Mouse (Mus musculus) forebrain, embryonic 16.5 days (tissue): ENCODE results near the gene Ccdc102a. TPM values are rescaled to one million over a fixed set of nuclear protein-coding genes. Genes with fewer than 3 reads are reported as not detected.

Experiments
- ATAC-seq: fragments of 200-750 bp; cut with Nextera tagmentation; 2 replicates; pipeline ENCODE4 v1.8.0; 2017; ENCODE audit warnings: mild to moderate bottlenecking, moderate library complexity
- H3K27ac ChIP-seq: fragments of 300-500 bp; sonication (generic); 2 replicates; pipeline ENCODE4 v1.5.1; 2014; ENCODE audit warnings: low read length, control low read depth
- H3K27me3 ChIP-seq: fragments of 300-500 bp; sonication (generic); replicated peaks from 2 replicates; pipeline ENCODE4 v1.6.1; 2014; ENCODE audit warnings: low read length; ENCODE audit not compliant: control insufficient read depth, insufficient read depth
- H3K36me3 ChIP-seq: fragments of 300-500 bp; sonication (generic); 2 replicates; pipeline ENCODE4 v1.6.1; 2014; ENCODE audit not compliant: control insufficient read depth, insufficient read depth
- H3K4me1 ChIP-seq: fragments of 300-500 bp; sonication (generic); replicated peaks from 2 replicates; pipeline ENCODE4 v1.6.1; 2014; ENCODE audit warnings: low read length; ENCODE audit not compliant: control insufficient read depth, insufficient read depth
- H3K4me2 ChIP-seq: fragments of 300-500 bp; sonication (generic); 2 replicates; pipeline ENCODE4 v1.6.1; 2014; ENCODE audit warnings: mild to moderate bottlenecking, low read length, control low read depth
- H3K4me3 ChIP-seq: fragments of 300-500 bp; sonication (generic); replicated peaks from 2 replicates; pipeline ENCODE4 v1.5.1; 2014; ENCODE audit warnings: mild to moderate bottlenecking, low read length, control low read depth
- H3K9ac ChIP-seq: fragments of 300-500 bp; sonication (generic); replicated peaks from 2 replicates; pipeline ENCODE4 v1.6.1; 2014; ENCODE audit warnings: low read depth, low read length, control low read depth
- H3K9me3 ChIP-seq: fragments of 300-500 bp; sonication (generic); 2 replicates; pipeline ENCODE4 v1.6.1; 2016; ENCODE audit warnings: low read length; ENCODE audit not compliant: control insufficient read depth
- WGBS: fragments of 180-500 bp; shearing (Covaris S2); extraction: QIAGEN DNeasy Blood & Tissue Kit; methylation state at CpG from one replicate; pipeline ENCODE4 v1.1.7; 2014; 5-methylcytosine and 5-hydroxymethylcytosine counted together
- polyA plus RNA-seq: library from polyadenylated mRNA; unstranded; fragments of >200 nt; fragmentation: Nextera tagmentation; extraction: Ambion mirVana; gene quantifications from 2 replicates; pipeline ENCODE4 v1.2.1, GENCODE M21; 2015

Ccdc102a gene
- polyA plus RNA-seq, 1 experiment from 2014 or later, result 4.6 TPM

DNA sequence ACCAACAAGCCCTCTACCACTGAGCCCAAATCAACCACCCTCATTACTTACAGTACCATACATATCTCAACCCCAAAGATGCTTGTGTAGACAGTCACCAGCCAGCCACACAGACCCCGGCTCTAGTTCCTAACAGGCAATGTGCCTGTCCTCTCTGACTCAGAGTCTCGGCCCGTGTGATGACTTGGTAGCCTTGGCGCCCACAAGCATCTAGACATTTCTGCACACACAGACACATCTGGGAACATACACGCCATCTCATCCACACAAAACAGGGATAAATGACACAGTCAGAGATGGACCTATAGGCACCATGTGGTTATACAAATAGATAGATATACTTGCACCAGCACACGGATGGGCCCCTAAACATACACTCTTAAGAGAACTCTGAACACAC, 3.6 kb downstream of the Ccdc102a start:
- Histone ChIP-seq H3K9me3 (no peaks in the 10 kb centered on the region), H3K27me3 (0 out of 2 replicates have a peak, but pooled peaks cover 4% of the 10 kb centered on the region), H3K36me3 (no peaks in the 10 kb centered on the region), H3K27ac (no peak overlapping the region), H3K4me2 (no peak overlapping the region), H3K4me3 (no peak overlapping the region), H3K9ac (no peak overlapping the region), H3K4me1 (peaks cover 39% of the 10 kb centered on the region)
- WGBS, result 80% methylated on average over 6 of the region's 6 CpGs
- ATAC-seq, result no peak

DNA sequence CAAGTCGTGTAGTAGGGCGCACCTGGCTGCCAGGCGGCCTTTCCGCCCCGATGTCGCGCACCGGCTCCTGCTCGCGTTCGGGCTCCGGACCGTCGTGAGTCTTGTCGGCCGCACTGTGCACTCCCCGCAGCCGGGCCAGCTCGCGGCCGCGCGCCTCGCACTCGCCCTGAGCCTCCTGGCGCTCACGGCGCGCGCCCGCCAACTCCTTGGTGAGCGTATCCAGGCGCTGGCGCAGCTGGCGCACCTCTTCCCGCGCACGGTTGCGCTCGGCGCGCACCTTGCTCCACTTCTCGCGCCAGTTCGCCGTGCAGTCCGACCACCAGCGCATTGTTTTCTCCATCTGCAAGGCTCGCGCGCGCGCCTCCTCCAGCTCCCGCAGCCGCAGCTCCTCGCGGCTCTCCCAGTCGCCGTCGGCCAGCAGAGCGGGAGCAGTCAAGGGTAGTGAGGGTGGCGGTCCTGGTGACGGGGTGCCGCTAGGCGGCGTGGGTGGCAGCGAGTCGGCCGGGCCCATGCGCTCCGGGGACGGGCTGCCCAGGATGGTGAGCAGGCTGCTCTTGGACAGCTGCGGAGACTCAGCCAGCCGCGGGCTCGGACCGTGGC, 4.7 kb downstream of the Ccdc102a start:
- H3K36me3 ChIP-seq, result no peaks in the 10 kb centered on the region
- H3K9ac ChIP-seq, result peak overlapping the region; percentile 57
- peak overlapping the region; percentile 84 for H3K4me2 ChIP-seq
- H3K4me3 ChIP-seq, result peak overlapping the region; percentile 53
- WGBS, result 6% methylated on average over 76 of the region's 77 CpGs
- no peaks in the 10 kb centered on the region for H3K9me3 ChIP-seq
- 0 out of 2 replicates have a peak, but pooled peaks cover 4% of the 10 kb centered on the region for H3K27me3 ChIP-seq
- no peak overlapping the region for H3K27ac ChIP-seq
- H3K4me1 ChIP-seq, result peaks cover 38% of the 10 kb centered on the region
- ATAC-seq, result peak; percentile 61

DNA sequence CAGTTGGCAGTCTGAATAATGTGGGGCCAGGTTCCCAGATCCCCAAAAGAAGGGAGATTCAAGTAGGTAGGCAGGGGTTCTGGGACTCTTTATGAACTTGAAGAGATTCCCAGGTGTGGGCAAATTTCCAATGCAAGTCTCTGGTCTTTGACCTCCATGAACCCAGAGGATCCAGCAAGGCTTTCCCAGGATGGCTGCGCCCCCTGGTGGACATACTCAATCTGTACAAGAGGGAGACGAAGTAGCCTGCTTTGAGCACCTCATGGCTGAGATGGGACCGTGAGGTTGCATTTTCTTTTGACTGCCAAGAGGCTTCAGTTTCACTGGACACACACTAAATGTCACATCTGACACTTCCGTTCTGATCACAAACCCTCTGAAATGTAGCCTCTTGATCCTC, 9.1 kb downstream of the Ccdc102a start:
- WGBS, result 7% methylated on average over 4 of the region's 4 CpGs
- no peak overlapping the region for H3K27ac ChIP-seq
- ATAC-seq, result no peak
- H3K4me3 ChIP-seq, result no peak overlapping the region
- no peaks in the 10 kb centered on the region for H3K9me3 ChIP-seq
- H3K4me2 ChIP-seq, result no peak overlapping the region
- H3K27me3 ChIP-seq, result 0 out of 2 replicates have a peak, but pooled peaks cover under 1% of the 10 kb centered on the region
- H3K9ac ChIP-seq, result no peak overlapping the region
- H3K4me1 ChIP-seq, result peaks cover 15% of the 10 kb centered on the region
- H3K36me3 ChIP-seq, result no peaks in the 10 kb centered on the region

DNA sequence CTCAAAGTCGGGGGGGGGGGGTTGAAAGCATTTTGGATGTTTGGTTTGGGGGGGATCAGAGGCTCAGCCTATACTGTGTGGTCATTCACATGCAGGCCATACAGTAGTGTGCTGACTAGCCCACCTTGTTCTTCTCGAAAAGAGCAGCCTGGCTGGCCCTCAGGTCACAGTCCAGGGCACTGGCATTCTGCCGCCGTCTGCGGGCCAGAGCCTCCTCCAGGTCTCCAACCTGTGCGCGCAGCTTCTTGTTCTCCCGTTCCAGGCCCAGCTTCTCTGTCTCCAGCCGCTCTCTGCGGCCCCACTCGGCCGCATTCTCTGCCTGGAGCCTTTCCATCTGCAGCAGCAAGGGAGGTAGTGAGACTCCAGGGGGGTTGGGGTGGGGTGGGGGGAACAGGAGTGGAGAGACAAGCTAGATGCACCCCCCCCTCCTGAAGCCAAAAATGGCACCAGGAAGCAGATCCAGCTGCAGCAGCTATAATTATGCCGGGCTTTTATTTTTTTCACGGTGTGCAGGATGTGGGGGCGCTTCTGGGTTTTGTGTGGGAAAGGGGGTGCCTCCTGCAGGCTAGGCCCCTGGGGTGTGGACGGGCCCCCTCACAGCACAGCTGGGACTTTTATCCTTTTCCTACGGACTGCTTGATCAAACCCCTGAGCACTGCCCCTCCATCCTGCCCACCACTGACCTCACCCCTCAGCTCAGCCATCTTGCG, 10.2 kb downstream of the Ccdc102a start:
- Histone ChIP-seq H3K27me3 (no peaks in the 10 kb centered on the region), H3K4me1 (peaks cover 6% of the 10 kb centered on the region), H3K27ac (no peak overlapping the region), H3K4me3 (no peak overlapping the region), H3K4me2 (no peak overlapping the region), H3K36me3 (no peaks in the 10 kb centered on the region), H3K9ac (no peak overlapping the region), H3K9me3 (no peaks in the 10 kb centered on the region)
- ATAC-seq, result no peak
- 86% methylated on average over 18 of the region's 18 CpGs for WGBS

DNA sequence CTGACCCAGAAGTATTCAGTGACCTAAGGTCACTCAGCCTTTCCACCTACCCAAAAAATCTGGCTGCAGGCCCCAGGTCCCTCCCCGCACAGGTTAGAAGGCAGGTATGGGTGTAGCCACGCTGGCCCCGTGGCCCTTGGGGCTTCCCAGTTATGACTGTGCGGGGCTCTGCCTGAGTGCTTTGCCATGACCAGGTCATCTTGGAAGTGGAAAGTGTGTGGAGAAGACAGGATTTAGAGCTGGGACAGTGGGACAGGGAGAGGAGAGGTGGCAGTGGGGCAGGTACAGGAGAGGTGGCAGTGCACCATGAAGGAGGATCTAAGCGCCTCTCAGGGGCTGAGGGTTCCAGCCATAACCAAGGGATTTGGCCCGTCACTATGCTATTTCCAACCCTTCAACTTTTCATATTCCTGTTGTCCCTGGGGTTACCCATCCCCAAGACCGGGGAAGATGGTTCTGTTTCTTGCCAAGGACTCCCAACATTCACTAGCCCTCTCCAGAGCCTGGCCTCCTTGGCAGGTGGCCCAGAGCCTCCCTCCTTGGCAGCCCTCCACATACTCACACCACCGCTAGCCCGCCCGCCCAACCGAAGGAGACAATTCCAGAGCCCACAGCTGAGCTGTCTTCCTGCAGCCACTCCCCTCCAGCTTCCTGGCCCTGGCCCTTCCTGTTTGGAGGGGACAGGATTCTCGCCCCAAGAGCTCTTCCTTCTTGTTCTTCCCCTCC, 13.3 kb downstream of the Ccdc102a start:
- peak; percentile 72 for ATAC-seq
- H3K4me1 ChIP-seq, result peaks cover 6% of the 10 kb centered on the region
- no peaks in the 10 kb centered on the region for H3K27me3 ChIP-seq
- no peak overlapping the region for H3K4me2 ChIP-seq
- H3K4me3 ChIP-seq, result no peak overlapping the region
- no peak overlapping the region for H3K27ac ChIP-seq
- WGBS, result 52% methylated on average over 12 of the region's 12 CpGs
- no peak overlapping the region for H3K9ac ChIP-seq
- no peaks in the 10 kb centered on the region for H3K9me3 ChIP-seq
- H3K36me3 ChIP-seq, result no peaks in the 10 kb centered on the region

DNA sequence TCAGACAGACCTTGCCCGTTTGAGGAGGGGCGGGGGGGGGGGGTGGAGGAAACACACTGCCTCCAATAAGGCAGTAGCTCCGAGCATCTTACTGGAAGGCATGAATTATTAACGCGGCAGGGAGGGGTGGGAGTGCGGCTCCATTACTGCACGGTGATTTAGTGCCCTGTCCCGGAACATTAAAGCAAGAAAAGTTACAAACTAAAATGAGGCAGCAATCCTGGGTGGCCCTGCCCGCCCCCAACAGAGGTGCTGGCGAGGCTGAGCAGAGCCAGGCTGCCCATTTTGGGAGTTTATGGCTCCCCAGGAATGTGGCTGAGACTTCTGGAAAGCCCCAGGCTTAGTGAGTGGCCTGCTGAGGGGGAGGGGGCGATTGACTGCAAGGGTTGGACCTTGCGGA, 14.2 kb downstream of the Ccdc102a start:
- Histone ChIP-seq H3K4me1 (peaks cover 6% of the 10 kb centered on the region), H3K4me3 (no peak overlapping the region), H3K27ac (no peak overlapping the region), H3K27me3 (no peaks in the 10 kb centered on the region), H3K4me2 (no peak overlapping the region), H3K36me3 (no peaks in the 10 kb centered on the region), H3K9me3 (no peaks in the 10 kb centered on the region), H3K9ac (no peak overlapping the region)
- peak; percentile 10; the same call in 1 of the 2 replicates for ATAC-seq
- WGBS, result 69% methylated on average over 12 of the region's 12 CpGs

DNA sequence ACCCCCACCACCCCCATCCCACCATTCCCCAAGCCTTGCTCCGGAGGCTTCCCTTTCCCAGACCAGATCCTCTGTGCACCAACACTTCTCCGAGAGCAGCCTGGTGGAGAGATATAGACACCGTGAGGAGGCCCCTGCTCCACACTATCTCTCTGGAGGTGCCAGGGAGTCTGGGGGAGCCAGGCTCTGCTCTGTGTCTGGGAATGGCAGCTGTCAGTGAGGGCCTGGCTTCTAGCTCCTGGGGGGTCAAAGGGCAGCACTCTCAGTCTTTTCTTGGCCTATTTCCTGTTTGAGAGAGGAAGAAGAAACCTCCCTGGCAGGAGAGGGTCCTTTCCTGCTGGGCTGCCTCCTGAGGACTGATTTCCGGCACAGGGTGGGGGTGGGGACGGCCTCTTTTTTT, 16.9 kb downstream of the Ccdc102a start:
- H3K9ac ChIP-seq, result no peak overlapping the region
- H3K4me1 ChIP-seq, result peaks cover 6% of the 10 kb centered on the region
- H3K27me3 ChIP-seq, result no peaks in the 10 kb centered on the region
- no peak for ATAC-seq
- H3K4me3 ChIP-seq, result no peak overlapping the region
- H3K36me3 ChIP-seq, result no peaks in the 10 kb centered on the region
- no peak overlapping the region for H3K27ac ChIP-seq
- no peaks in the 10 kb centered on the region for H3K9me3 ChIP-seq
- 41% methylated on average over 5 of the region's 5 CpGs for WGBS
- no peak overlapping the region for H3K4me2 ChIP-seq

DNA sequence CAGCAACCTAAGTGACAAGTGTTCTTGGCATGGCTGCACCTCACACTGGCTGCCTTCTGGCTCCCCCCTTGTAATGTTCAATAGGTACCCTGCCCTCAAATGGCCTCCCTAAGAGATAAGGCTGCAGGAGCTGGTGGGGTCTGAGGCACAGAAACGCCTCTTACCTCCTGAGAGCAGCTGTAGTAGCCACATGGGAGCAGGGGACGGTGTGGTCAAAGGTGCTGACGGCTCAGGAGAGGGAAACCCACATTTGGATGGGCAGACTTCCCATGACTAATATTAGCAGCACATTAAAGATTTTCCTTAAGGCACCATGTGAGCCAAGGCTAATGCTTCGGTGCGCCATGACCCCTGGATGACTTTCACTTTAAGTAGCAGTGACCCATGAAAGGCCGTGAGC, 17.3 kb downstream of the Ccdc102a start:
- WGBS, result 47% methylated on average over 6 of the region's 6 CpGs
- Histone ChIP-seq H3K27me3 (no peaks in the 10 kb centered on the region), H3K9ac (no peak overlapping the region), H3K27ac (no peak overlapping the region), H3K4me2 (no peak overlapping the region), H3K9me3 (no peaks in the 10 kb centered on the region), H3K36me3 (no peaks in the 10 kb centered on the region), H3K4me3 (no peak overlapping the region), H3K4me1 (peaks cover 6% of the 10 kb centered on the region)
- no peak for ATAC-seq

DNA sequence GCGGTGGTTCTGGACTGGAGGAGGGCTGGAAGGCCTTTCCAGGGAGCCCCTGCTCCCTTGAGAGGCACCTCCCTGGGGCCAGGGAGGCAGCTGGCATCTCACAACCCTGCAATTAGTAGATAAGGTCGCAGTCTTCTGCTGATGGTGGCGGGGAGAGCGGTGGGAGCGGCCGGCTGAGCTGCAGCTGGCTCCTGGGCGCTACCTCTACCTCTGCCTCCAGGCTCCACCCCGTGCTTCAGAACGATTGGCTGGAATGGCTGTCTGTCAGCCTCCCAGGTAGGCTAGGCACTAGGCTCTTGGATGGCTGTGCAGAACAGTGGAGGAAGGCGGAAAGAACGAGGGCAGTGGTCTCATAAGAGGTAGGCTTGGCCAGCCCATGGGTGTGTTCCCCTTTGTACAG, 18.6 kb downstream of the Ccdc102a start:
- Histone ChIP-seq H3K27ac (no peak overlapping the region), H3K27me3 (no peaks in the 10 kb centered on the region), H3K9ac (no peak overlapping the region), H3K4me1 (no peaks in the 10 kb centered on the region), H3K4me3 (no peak overlapping the region), H3K9me3 (no peaks in the 10 kb centered on the region), H3K36me3 (no peaks in the 10 kb centered on the region), H3K4me2 (no peak overlapping the region)
- WGBS, result 8% methylated on average over 11 of the region's 11 CpGs
- ATAC-seq, result no peak
